Mouse (Mus musculus): ENCODE measurements around the gene Nwd2.

Gene Nwd2

GRCm38 (mm10) chr5:63827006-63827405 lies 178.1 kb downstream of the Nwd2 start:
- in situ Hi-C loops (cut with MboI, MseI) = no loop called here

DNA sequence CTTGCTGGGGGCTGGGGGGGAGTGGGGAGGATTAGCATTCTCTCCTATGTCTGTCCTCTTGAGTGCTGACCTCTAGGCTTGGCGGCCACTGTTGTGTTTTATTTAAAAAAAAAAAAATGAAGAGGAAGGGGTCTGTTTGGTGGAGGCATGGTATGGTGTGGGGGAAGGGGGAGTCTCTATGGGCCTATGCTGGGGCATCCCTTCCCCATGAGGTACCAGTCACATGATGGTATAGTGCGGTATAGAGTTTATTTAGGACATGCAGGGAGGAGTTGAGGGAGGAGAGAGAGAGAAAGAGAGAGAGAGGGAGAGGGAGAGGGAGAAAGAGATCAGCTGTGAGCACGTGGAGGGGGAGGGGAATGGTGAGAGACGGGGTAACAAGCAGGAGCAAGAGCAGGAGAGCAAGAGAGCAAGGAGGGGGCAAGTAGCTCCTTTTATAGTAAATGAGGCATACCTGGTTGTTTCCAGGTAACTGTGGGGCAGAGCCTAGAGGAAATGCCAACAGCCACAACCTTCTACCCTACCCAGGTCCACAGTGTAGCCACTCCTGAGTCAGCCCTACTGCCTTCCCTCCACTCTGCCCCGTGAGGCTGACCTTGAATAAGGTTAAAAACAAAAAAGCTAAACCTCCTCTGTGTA lies 178.6 kb downstream of the Nwd2 start:
- in situ Hi-C loops (cut with MboI, MseI) = no loop called here

- in situ Hi-C loops (cut with MboI, MseI) = no loop called here
Measured at GRCm38 (mm10) chr5:63828380-63829185, 179.7 kb downstream of the Nwd2 start.

DNA sequence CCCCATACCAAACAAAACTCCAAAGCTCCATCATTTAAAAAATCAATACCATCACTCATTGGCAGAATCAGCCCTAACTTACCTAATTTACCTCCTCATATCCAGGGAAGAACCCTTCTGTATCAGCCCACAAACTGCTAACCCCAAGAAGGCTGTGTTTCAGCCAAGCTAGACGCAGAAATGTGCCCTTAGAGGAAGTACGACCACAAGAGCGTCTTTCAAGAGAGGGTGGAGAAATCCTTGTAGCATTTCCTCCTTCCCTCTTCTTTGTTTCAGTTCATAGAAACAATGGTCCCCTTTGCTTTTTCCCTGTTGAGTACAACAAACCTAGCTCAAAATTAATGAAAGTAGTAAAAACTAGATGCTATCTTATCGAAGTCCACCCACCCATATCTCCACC lies 182.2 kb downstream of the Nwd2 start:
- in situ Hi-C loops (cut with MboI, MseI) = no loop called here

DNA sequence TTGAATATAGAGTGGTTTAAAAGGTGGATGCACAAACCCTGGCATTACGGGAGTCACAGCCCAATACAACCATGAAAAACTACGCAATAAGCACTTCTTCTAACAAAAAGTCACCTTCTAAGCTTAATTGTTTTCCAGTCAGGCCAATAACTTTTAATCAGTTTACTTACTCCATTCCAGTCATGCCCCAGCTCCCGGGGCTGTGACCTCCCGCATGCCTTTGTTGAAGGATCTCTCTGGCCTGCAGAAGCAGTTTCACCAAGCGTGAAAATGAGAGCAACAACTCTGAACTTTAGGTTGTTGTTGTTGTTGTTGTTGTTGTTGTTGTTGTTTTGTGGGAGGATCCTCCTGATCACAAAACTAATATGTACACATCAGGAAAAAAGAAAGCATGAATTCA lies 185.1 kb downstream of the Nwd2 start:
- in situ Hi-C loops (cut with MboI, MseI) = no loop called here

DNA sequence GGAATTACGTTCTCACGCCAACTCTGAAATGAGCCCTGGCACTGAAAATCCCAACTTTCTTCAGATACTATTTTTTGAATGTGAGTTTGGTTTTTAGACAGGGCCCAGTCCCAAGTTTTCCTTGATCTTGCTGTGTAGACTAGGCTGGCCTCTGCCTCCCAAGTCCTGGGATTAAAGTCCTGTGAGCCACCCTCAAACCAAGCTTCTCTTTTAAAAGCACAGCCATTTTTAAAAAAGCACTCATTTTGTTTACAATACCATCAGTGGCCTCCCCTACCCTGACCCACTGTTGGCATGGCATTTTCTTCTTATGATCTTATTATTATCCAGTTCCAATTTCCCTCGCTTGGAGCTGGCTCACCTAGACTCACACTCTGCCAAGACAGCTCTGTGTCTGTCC lies 185.5 kb downstream of the Nwd2 start:
- in situ Hi-C loops (cut with MboI, MseI) = no loop called here

- in situ Hi-C loops (cut with MboI, MseI) = no loop called here
Measured at GRCm38 (mm10) chr5:63837115-63837514, 188.2 kb downstream of the Nwd2 start.

- in situ Hi-C loops (cut with MboI, MseI) = no loop called here
Measured at GRCm38 (mm10) chr5:63837851-63838250, 188.9 kb downstream of the Nwd2 start.

DNA sequence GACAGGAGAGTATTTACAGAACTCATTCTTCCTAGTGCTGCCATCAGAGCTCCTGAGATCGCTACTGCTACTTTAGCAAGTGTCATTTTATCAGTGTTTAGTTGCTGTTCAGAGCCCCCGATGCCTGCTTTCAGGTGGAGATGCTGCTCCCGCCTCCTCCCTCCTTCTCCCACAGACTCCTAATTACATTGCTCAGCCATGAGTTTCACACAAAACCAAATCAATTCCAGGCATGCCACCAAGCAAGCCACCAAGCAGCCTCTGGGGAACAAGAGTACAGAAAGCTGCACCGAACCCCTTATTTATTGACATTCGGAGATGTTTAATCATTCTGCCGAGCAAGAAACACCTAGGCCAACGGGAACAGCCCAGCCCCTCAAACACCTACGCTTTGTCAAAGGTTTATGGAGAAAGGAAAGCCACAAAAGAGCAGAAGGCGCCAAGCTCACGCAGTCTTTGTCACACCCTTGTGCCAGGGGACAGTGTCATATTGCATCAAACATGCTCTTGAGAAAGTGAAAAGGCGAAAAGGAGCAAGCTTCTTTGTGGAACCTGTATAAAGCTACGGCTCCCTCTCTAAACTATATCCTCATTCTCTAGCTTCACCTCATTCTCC lies 191.0 kb downstream of the Nwd2 start:
- in situ Hi-C loops (cut with MboI, MseI) = no loop called here

DNA sequence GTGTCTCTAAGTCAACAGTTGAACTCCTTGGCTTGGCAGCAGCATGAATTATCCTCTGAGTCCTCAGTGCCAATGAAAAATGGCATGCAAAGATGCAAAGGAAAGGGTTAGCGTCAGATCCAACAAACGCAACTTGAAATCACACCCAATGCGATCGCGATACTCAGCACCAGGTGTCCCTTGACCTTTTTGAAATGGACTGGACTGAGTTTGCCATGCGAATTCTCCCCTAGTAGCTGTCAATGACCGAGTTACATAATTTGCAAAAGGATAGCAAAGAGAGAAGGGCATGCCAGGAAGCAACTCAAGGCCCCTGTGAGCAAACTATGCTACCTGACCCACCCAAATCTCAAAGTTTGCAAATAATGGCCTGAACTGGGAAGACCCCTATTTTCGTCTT lies 198.2 kb downstream of the Nwd2 start:
- in situ Hi-C loops (cut with MboI, MseI) = no loop called here

DNA sequence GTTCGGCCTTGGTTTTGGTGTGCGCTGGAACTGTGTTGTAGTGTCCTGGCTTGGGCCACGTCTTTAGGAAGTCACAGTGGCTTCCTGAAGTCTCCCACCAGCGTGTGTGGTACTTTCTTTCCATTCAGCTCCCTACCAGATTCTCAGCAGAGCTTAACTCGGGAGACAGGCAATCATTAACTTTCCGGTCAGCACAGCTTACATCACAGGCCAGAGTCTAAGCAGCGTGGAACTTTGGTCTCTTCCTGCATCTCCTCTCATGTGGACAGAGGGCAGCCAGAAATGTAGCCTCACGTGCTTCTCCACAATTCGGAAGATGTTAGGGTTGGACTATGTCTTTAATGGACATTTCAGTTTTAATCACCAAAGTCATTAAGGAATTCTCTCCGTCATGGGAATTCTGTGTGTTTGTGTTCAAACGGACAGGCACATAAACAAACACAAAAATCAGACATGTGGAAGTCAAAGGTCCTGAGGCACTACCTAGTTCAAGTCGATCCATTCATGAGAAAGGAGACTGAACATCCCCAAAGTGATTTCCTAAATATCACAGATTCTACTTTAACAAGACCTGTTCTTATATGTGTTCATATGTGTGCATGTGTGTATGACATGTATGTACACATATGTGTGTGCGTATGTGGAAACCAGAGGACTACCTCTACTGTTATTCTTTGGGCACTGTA lies 198.8 kb downstream of the Nwd2 start:
- in situ Hi-C loops (cut with MboI, MseI) = no loop called here

DNA sequence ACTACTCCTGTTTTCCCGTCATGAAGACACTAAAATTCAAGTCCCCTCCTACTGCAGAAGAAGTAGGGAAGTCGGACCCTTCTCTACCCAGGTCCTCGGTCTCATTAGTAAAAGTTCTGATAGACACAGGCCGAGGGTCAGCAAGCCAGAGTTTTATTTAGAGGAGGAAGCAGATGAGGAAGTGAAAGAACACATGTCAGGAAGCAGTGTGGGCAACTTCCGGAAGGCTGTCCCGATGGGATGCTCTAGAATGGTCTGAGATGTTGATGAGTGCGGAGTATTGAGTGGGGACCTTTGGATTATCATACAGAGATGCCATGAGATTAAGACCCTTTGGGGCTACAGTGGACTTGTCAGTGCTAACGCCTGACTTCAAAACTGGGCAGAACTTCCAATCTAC lies 210.0 kb downstream of the Nwd2 start:
- in situ Hi-C loops (cut with MboI, MseI) = no loop called here

All from T-helper 1 cell (primary cell).